Mouse (Mus musculus): ENCODE results near the gene Ddx49.

Gene Ddx49

GRCm38 (mm10) chr8:70302358-70302890, at the start of gene Ddx49, which contains the start of gene Cope:
Gene Ddx49, minus strand, starts transcription at chr8:70302489.
Gene Cope, plus strand, starts transcription at chr8:70302518.
- peak; percentile 95 for DNase-seq

DNA sequence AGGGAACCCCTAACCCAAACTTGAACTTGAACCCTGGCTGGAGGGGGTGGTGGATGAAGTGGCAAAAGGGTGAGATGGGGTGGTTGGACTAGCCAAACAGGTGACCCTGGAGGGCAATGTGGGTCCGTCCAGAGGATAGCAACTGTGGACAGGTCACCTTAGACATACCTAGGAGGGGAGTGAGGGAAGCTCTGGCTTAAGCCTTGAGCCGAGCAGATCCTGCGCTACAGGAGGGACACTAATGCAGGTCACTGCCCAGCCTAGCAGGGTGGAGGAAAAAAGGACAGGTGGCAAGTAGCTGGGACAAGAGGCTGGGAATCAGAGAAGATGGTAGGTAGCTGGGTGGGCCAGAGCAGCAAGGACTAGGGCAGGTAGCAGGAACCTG, 49.7 kb upstream of the Ddx49 start:
- DNase-seq = no peak

GRCm38 (mm10) chr8:70351035-70351999, 49.0 kb upstream of the Ddx49 start:
- DNase-seq = no peak

GRCm38 (mm10) chr8:70347860-70348420, 45.7 kb upstream of the Ddx49 start:
- DNase-seq = no peak

DNA sequence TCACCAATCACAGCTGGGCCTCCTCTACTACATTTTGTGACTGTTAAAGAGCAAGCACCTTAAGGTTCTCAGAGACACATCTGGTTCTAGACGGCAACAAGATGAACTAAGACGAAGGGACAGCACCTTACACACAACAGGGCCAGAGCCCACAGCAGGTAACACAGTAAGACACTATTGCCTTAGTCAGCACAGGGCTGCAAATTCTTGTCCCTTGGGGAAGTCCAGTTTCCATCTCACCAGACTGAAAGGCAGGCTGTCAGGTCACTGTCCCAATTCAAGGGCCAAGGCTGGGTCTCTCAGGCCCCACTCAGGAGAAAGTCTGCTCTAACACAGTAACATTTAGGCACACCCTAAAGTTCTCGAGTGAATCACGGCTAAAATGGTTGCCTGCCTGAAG, 45.2 kb upstream of the Ddx49 start:
- no peak for DNase-seq

GRCm38 (mm10) chr8:70344279-70344678, 42.0 kb upstream of the Ddx49 start:
- DNase-seq = no peak

- DNase-seq = peak; percentile 39 to 46
Measured at GRCm38 (mm10) chr8:70343696-70344095, 41.4 kb upstream of the Ddx49 start.

GRCm38 (mm10) chr8:70343076-70343475, 40.8 kb upstream of the Ddx49 start:
- DNase-seq = no peak

- no peak for DNase-seq
Measured at GRCm38 (mm10) chr8:70342007-70342406, 39.7 kb upstream of the Ddx49 start.

DNA sequence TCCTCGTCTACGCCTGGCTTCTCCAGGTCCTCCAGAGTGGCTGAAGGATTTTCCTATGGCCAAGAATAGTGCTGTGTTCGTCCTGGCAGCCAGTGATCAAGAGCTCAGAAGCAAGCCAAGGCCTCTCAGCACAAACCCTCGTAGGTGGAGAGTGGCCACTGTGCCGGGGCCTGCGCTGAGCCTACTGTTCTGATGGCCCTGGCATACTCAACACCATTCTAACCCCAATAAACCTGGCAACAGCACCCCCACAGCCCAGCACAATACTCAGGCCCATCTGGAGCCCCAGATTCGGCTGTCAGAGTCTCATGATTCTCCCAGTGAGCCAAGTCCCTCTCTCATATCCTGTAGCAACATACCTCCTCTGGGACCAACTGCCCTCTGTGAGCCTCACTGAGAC, 38.4 kb upstream of the Ddx49 start:
- DNase-seq = no peak

GRCm38 (mm10) chr8:70338931-70339330, 36.6 kb upstream of the Ddx49 start:
- no peak for DNase-seq

DNA sequence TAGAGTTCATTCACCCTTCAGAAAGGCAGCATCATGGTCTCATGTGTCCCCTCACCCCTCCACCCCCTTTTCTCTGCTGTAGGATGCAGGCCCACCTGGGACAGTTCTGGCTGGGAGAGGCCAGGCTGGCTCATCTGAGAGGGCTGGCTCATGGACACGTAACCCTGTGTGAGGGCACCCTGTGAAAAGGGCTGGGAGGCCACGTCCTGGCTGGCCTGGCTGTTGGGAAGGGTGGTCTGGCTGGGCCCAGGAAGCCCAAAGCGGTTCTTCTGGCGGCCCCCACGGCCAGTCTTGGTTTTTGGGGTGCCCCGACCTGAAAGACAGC, 30.6 kb upstream of the Ddx49 start:
- DNase-seq = no peak

DNA sequence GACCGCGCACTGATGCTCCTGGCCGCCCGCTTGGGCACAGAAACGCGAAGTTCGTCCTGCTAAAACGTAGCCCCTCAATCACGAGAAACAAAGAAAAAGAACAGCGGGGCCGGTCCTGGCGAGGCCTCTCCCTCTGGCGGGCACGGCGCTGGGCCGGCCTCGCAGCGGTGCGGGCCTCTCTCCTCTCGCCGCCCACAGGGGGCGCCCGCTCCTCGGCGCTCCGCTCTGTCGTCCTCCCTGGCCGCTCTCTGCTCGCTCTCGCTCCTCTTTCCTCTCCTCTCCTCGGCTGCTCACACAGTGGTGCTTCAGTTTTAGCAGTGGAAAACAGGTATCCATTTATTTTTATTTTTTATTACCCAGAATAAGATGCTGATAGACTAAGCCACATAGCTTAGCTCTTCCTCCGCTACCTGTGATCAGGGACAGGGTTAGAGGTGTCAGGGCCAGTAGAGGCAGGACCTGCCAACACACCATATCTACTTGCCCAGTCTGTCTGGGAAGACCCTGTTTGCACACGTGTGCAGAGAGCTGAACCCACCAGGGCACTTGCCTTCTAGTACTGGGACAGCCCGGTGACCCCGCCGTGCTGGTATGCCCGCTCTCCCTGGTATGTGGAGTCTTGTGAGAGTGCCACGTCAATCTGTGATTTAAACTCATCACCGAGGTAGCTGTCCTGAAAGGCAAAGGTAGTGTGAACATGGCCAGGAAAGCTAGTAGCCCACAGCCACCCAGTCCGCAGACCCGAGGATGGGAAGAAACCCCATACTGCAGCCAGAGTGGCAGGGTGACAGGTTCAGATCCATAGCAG, 30.0 kb upstream of the Ddx49 start:
- no peak for DNase-seq

DNA sequence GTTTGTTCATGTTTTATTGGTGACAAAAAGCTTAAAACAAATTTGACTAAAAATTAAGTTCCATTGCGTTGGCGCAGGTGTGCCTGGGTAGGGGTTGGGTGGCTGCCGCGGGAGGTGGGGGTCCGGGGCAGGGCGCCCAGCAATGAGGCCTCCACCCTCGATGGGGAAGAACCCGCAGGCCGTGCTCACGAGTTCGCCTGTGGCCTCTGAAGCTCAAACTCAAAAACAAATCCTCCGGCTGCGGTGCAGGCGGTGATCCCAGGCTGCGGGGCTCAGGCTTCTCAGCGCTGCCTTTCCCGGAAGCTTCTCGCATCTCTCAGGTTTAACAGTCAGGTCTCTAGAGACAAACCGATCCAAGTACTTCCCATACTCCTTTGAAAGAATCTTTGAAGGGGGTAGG, 29.2 kb upstream of the Ddx49 start:
- no peak for DNase-seq

DNA sequence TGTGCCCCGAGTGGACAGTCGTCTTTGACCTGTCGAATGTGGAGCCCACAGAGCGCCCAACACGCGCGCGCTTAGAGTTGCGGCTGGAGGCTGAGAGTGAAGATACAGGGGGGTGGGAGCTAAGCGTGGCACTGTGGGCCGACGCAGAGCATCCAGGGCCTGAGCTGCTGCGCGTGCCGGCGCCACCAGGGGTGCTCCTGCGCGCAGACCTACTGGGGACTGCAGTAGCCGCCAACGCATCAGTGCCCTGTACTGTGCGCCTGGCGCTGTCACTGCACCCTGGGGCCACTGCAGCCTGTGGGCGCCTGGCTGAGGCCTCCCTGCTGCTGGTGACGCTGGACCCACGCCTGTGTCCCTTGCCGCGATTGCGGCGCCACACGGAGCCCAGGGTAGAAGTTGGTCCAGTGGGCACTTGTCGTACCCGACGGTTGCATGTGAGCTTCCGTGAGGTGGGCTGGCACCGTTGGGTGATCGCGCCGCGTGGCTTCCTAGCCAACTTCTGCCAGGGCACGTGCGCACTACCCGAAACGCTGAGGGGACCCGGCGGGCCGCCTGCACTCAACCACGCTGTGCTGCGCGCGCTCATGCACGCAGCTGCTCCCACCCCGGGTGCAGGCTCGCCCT, 28.6 kb upstream of the Ddx49 start:
- no peak for DNase-seq

DNA sequence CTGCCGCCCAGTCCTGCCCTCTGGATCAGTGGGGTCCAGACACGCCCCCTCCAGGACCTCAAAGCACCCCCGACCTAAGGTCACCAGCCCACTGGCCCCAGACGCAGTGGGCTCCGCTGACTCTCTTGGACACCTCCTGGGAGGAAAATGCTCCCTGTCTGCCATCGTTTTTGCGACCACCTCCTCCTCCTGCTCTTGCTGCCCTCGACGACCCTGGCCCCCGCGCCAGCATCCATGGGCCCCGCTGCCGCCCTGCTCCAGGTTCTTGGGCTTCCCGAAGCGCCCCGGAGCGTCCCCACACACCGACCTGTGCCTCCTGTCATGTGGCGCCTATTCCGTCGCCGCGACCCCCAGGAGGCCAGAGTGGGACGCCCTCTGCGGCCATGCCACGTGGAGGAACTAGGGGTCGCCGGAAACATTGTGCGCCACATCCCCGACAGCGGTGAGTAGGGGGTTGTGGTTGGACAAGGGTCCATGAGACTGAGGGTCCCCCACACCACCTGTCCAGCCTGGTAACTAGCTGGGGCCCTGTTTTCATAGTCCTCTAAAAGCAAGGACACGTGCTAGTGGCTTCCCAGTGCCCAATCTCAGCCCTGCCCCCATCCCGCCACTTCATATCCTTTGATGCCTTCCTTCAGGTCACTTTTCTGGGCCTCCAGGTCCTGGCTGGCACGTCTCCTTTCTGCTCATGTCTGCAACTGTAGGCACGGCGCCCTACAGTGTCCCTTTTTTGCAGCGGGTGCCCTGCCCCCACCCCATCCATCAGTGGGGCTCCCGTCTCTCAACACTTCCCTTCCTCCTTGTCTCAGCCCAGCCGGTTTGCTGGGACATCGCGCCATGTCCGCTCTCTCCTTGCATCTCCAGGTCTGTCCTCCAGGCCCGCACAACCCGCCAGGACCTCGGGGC, 27.8 kb upstream of the Ddx49 start:
- DNase-seq = no peak

DNA sequence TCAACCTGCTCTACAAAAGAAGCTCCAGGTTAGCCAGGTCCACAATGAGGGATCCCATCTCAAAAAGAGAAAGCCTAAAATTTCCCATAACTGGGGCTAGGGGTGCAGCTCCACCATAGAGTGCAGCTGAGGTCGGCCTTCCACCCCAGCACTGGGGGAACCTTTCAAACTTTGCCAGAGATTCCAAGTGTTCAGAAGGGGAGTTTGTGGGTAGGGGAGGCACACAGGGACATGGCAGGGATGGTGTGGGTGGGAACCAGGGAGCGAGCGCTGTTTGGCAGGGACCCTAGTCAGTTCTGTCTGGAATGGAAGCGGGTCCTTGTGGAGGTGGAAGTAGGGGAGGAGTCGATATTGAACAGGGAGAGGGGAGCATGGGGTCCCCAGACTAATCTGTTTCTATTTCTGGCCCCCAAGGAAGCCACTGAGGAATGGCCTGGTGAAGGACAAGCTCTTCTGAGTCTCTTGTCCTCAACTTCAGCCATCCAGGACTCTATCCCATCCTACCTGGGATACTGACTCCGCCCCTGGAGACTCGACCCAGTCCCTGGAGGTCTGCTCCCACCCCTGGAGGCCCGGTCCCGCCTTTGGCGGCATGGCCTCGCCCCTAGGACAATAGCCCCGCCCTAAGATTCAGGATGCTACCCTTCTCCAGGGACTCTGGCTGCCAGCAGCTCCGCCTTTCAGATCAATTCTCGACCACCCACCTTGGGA, 27.0 kb upstream of the Ddx49 start, which contains the start of gene Gdf1:
Gene Gdf1, plus strand, starts transcription at position 694 of the 711 bp plus-strand sequence.
- DNase-seq = no peak

- no peak for DNase-seq
Measured at GRCm38 (mm10) chr8:70327512-70327911, 25.2 kb upstream of the Ddx49 start.

DNA sequence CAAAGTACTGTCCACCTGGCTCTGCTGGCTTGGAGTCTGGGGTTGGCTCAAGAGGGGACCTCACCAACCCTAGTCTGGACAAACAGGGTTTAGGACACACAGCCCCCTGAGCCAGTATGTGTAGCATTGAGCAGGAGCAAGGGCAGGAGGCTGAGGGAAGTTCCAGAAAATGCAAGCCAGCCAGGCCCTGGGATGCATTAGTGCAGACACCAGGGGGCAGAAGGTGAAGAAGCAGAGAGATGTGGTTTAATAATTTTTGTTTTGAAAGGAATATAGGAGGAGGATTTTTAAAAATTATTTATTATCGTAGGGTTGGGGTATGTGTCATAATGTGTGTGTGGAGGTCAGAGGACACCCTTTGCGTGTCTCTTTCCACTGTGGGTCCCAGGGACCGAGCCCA, 21.4 kb upstream of the Ddx49 start:
- DNase-seq = no peak

DNA sequence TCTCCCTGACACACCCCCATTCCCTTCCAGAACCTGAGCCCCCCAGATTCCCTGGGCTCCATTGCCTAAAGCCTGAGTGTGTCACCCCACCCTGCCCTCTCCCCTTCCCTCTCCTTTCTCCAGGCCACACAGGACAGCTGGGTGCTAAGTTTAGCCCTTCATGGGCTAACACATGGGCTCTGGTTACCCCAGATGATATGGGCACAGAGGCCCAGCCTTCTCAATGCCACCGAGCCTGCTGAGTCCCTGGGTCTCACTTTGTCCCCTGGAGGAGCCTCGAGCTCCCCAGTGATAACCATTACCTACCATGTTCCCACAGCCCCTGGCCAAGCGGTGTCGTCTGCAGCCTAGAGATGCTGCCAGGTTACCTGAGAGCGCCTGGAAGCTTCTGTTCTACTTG, 15.6 kb upstream of the Ddx49 start:
- DNase-seq = no peak

Data from B cell, adult 2 months (primary cell).